Mouse (Mus musculus) cerebellum, adult 8-10 months (tissue): Measurements from ENCODE around the gene Patj.

Experiments
- DNase-seq: peaks from one replicate; pipeline ENCODE4 v3.0.0; 2022

Gene Patj

GRCm38 (mm10) chr4:98511964-98512743 is 116.6 kb downstream of the Patj start:
- no peak for DNase-seq

GRCm38 (mm10) chr4:98520492-98520891 is 124.9 kb downstream of the Patj start:
- no peak for DNase-seq

DNA sequence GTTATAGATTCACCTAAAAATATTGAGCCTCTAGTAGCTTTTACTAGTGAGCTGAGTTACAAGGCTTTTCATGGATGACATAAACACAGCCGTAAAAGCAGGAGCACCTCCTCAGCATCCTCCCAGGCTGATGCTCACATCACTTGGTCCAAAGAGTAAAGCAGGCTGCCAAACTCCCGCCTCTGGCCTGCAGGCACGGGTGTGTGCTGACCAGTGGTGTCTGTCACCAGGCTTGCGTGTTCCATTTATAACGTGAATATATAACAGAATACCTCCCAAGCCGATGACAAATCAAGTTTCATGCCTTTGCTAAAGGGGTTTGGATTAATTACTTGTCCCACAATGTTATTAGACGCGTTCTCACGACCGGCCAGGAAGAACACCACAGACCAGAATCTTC is 128.9 kb downstream of the Patj start:
- DNase-seq, result no peak

DNA sequence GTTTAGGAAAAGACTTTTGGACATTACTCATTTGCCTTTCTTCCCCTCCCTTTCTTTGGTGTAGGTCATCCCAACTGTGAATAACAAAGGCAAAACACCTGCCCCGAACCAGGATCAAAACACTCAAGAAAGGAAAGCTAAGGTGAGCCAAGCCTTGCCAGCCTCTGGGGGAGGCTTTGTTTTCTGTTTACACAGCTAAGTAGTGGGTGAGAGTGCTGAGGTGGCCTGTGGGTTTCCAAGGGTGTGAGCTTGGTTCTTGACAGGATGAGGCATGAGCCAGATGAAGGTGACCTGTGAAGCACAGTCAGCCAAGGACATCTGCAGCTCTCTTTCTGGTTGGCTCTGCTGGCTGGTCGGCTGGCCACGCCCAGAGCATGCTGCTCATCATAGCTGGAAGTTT is 139.9 kb downstream of the Patj start:
- no peak for DNase-seq

DNA sequence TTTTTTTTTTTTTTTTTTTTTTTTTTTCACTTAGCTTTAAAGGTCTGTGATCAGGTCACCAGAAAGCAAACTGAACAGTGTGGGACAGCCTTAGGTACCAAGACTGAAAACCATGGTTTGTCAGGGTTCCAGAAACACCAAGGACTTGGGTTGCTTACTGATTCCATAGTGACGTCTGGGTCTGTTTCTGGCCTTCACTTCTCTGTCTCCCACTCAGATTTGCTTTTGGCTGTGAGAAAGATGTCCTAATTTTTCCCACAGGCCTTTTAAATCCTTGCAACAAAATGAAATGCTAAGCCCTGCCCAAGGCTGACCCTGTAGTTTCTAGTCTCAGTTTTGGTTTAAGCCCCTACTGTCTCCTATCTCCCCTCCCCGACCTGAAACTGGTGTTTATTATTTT is 146.0 kb downstream of the Patj start:
- DNase-seq, result no peak

GRCm38 (mm10) chr4:98543001-98543400 is 147.4 kb downstream of the Patj start:
- DNase-seq, result no peak

DNA sequence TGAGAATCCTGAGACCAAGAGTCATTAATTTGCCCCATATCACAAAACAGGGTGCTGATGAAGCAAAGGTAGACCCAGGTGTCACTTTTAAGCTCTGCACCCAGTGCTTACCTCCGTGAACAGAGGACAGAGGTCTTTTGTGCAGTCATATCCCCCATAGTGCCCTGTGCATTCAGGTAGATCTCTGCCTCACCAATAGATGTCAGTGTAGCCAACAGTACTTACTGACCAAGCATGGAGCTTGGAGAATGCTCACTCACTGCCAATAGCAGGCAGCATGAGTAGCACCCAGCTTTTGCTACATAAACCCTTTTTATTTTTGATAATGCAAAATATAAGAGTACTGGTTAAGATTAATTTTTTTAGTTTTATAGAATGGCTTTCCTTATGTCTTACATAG is 149.8 kb downstream of the Patj start:
- no peak for DNase-seq

DNA sequence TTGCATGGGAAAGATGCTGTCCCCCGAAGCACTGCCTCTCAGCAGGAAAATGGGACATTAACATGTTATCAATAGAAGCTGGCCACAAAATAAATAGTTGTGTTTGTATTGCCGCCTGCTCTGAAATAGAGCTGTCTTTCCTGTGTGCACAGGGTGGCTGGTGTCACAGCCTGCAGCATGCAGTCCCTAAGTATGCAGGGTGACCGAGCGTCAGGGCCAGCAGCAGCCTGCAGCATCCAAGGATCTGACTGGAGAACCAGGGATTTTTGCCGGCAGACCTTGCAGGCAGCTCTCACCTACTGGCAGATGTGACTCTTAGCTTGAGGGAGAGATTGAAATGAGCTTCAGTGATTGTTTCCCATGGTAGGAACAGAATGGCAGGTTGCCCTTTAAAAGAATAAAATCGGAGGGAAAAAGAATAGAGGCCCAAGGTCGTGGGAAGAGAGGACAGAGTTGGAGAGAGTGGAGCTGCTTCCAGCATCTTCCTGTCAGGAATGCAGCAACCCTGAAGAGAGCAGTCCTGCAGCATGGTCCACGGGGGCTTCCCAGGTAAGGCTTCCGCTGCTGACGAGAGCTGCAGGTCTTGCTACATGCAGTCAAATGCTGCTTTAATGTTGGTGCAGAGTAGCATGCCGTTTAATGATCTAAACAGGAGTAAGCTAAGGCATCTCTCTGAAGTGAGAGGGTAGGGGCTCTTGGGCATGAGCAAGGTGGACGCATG is 151.0 kb downstream of the Patj start:
- DNase-seq, result peak; percentile 70

GRCm38 (mm10) chr4:98549491-98549890 is 153.9 kb downstream of the Patj start:
- peak; percentile 60 for DNase-seq

DNA sequence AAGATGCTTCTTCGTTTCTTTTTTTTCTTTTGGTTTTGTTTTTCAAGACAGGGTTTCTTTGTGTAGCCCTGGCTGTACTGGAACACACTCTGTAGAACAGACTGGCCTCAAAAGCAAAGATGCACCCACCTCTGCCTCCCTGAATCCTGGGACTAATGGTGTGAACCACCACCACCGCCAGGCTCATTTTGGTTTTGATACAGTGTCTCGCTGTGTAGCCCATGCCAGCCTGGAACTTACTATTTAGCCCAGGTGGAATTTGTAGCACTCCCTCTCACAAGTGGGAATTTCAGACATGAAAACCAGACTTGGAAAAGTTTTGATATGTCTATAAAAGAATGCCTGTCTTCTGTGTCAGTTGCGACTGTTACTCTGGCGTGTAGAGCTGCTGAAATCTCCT is 154.5 kb downstream of the Patj start:
- DNase-seq, result no peak

- no peak for DNase-seq
Measured at GRCm38 (mm10) chr4:98555666-98556065, 160.1 kb downstream of the Patj start.

GRCm38 (mm10) chr4:98556449-98556848 is 160.9 kb downstream of the Patj start:
- DNase-seq, result no peak

DNA sequence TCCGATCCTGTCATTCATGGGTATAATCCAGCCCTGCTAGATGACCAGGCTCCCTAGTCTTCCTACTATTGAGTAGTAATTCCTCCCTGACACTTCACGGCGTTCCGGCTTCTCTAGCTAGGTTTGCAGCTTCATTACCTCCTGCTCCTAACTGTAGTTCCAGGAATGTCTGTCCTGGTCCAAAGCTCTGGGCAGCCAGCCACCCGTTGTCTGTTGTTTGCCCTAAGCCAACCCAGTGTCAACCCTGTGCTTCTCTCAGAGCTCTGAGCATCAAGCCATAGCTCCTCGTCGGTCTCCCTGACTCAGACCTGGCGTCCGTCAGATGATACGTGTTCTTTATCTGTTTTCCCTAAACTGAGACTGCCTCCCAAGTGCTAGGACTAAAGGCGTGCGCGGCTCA is 161.6 kb downstream of the Patj start:
- DNase-seq, result peak; percentile 72

DNA sequence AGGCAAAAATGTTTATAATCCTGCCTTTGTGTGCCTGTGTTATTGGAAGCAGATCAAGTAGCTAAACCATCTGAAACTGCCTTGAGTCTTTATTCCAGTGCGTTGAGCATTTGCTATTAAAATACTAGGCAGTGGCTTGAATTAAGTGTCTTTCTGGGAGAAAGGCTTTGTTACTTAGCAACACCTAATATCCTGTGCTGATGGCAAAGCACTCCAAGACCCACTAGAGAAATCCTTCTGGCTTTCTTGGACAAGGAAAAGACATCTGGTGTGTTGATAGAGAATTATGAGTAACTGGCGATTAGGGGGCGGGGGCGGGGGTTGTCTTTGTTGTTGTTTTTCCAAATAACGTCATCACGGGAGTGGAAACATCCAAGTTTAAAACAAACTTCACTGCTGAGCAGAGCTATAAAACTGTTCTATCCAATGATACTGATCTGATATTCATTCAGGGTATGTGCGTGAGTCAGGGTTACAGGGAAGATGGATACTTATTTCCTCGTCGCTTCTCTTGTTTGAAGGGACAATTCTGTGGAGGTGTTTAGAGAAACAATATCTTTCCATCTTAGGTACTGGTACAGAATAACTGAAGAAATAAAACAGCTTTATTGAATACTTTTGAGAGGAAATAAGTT is 164.7 kb downstream of the Patj start:
- DNase-seq, result no peak

GRCm38 (mm10) chr4:98563082-98563481 is 167.5 kb downstream of the Patj start:
- DNase-seq, result no peak

- no peak for DNase-seq
Measured at GRCm38 (mm10) chr4:98563506-98564195, 168.1 kb downstream of the Patj start.

GRCm38 (mm10) chr4:98564196-98564865 is 168.7 kb downstream of the Patj start:
- no peak for DNase-seq

DNA sequence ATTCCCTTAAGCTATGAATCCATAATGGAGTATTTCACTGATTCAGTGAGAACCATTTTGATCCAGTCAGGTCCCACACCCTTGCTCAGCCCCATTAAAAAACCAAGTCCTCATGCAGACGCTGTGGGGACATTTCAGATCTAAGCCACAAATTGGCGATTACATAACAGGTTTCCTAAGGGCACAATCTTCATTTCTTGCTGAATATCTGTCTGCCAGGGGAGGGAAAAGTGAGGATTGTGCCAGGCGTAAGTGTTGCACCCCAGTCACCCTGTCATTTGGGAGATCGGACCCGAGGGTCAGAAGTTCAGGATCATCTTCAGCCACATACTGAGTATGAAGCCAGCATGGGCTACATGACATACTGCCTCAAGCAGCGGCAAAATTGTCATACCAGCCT is 171.2 kb downstream of the Patj start:
- DNase-seq, result no peak

DNA sequence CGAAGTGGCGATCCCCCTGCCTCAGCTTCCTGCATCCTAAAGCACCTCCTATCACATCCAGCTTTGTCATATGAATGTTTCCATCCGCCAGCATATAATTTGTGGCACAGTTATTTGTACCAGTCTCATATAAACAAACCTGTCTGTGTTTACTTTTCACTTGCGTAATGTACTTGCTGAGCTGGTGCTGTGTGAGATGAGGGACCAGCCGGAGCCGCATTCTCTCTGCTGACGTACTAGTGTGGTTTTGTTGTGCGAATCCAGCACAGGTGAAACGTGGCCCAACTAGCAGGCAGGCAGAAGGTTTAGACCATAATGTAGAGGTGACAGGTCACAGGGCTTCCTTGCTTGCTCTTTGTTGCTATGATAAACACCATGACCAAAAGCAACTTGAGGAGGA is 171.9 kb downstream of the Patj start:
- no peak for DNase-seq

- DNase-seq, result no peak
Measured at GRCm38 (mm10) chr4:98569904-98570303, 174.3 kb downstream of the Patj start.

DNA sequence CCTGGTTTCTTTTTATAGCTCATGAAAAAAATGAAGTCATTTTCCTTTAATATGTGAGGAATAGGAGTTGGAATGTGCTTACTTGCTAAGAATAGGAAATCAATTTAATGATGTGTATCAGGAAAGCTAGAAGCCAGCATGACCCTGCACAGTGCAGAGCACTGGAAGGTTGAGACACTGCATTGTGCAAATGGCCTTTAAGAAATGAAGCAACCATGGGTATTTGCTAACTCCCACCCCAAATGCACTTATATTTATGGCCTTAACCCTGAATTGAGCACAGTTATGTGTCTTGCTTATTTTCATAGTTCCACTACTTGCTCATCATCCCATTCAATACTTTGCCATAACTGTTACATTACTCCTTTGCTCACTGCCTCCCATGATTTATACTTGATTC is 181.7 kb downstream of the Patj start:
- no peak for DNase-seq

DNA sequence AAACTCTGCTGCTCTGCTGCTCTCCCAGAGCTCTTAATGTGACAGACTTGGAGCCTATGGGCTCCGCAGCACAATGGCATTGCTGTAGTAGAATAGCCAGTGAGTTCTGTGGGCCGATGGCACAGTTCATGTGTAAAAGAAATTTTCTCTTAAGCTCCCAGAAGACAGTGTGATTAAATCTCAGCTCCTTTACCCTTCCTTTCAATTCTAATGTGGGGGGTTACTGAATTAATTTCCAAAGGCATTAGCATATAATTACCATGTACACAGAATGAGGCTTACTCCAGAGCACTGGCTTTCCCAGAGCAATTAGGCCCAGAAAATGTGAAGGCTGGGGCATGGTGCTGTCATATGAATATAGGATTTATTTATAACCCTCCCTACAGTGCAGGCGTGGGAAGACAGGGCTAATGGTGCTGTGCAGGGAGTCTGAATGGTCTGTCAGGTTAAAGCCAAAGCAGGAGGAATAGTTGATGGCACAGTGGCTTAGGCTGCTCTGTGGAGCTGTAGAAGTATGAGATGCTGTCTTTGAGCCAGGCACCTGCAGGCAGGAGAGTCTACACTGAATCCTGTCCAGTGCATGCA is 182.5 kb downstream of the Patj start:
- no peak for DNase-seq
